Mouse (Mus musculus) kidney, postnatal 0 days (tissue): ENCODE data around the gene Lkaaear1. TPM values are rescaled to one million over a fixed set of nuclear protein-coding genes. Genes with fewer than 3 reads are reported as not detected.
A peak's percentile ranks its signal among the peaks of the same experiment; 100 is the strongest.

Source experiments
- ATAC-seq: fragments of 200-750 bp; cut with Nextera tagmentation; replicated peaks from 2 replicates; pipeline ENCODE4 v1.8.0; 2017; ENCODE audit warnings: low read depth, moderate number of reproducible peaks, moderate TSS enrichment, moderate library complexity; ENCODE audit not compliant: low FRiP score
- DNase-seq: peaks from one replicate; pipeline ENCODE4 v3.0.0-alpha.2; 2016; ENCODE audit warnings: low spot score
- H3K27ac ChIP-seq: fragments of 300-500 bp; sonication (generic); 2 replicates; pipeline ENCODE4 v1.5.1; 2014; ENCODE audit warnings: mild to moderate bottlenecking
- H3K27me3 ChIP-seq: fragments of 300-500 bp; sonication (generic); 2 replicates; pipeline ENCODE4 v1.6.1; 2014; ENCODE audit warnings: low read length, mixed read lengths; ENCODE audit not compliant: insufficient read depth
- H3K36me3 ChIP-seq: fragments of 300-500 bp; sonication (generic); 2 replicates; pipeline ENCODE4 v1.6.1; 2014; ENCODE audit warnings: low read length, mixed read lengths; ENCODE audit not compliant: insufficient read depth
- H3K4me1 ChIP-seq: fragments of 300-500 bp; sonication (generic); replicated peaks from 2 replicates; pipeline ENCODE4 v1.6.1; 2014; ENCODE audit warnings: antibody characterized with exemption, low read length, mixed read lengths; ENCODE audit not compliant: insufficient read depth
- H3K4me2 ChIP-seq: fragments of 300-500 bp; sonication (generic); 2 replicates; pipeline ENCODE4 v1.6.1; 2014; ENCODE audit warnings: mild to moderate bottlenecking, low read length, moderate library complexity, mixed read lengths
- H3K4me3 ChIP-seq: fragments of 300-500 bp; sonication (generic); replicated peaks from 2 replicates; pipeline ENCODE4 v1.5.1; 2014; ENCODE audit warnings: low read depth, low read length
- H3K9ac ChIP-seq: fragments of 300-500 bp; sonication (generic); 2 replicates; pipeline ENCODE4 v1.6.1; 2014; ENCODE audit warnings: low read depth, low read length
- H3K9me3 ChIP-seq: fragments of 300-500 bp; sonication (generic); replicated peaks from 2 replicates; pipeline ENCODE4 v1.6.1; 2016; ENCODE audit warnings: low read length, inconsistent platforms, mixed read lengths
- CTCF ChIP-seq: IDR thresholded peaks from 2 replicates; pipeline ENCODE4 v1.5.1; 2016; ENCODE audit warnings: antibody characterized with exemption, low read depth, mild to moderate bottlenecking, moderate library complexity
- WGBS: fragments of 180-500 bp; shearing (Covaris S2); extraction: QIAGEN DNeasy Blood & Tissue Kit; methylation state at CpG from one replicate; pipeline ENCODE4 v1.1.7; 2014; 5-methylcytosine and 5-hydroxymethylcytosine counted together
- polyA plus RNA-seq: library from polyadenylated mRNA; unstranded; fragments of >200 nt; fragmentation: Nextera tagmentation; extraction: Ambion mirVana; gene quantifications from 2 replicates; pipeline ENCODE4 v1.2.1, GENCODE M21; 2015

Gene Lkaaear1
- polyA plus RNA-seq, 1 experiment from 2014 or later: not detected

DNA sequence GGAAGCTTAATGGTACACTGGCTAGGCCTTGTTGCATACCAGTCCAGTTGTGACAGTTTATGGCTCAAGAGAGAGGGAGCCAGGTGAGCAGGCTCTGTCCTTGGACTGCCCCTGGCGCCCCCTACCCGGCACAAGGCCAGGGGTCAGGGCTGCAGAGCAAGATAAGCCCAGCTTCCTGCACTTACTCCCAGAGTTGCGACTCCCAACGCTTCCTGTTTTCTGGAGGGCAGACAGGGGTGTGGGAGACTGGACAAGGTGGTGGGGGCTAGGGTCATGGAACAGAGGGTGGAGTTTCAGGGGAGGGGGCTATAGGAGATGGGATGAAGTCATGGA lies 35.0 kb downstream of the Lkaaear1 start:
- Histone ChIP-seq H3K27ac (peak overlapping the region; percentile 74), H3K36me3 (no peaks in the 10 kb centered on the region), H3K27me3 (no peaks in the 10 kb centered on the region), H3K4me2 (no peak overlapping the region), H3K9me3 (no peaks in the 10 kb centered on the region), H3K9ac (no peak overlapping the region), H3K4me3 (no peak overlapping the region), H3K4me1 (no peaks in the 10 kb centered on the region)
- TF ChIP-seq CTCF: no peak
- peak; percentile 10; the same call in 1 of the 2 replicates for ATAC-seq
- DNase-seq: peak; percentile 32
- 14% methylated on average over 4 of the region's 4 CpGs for WGBS

DNA sequence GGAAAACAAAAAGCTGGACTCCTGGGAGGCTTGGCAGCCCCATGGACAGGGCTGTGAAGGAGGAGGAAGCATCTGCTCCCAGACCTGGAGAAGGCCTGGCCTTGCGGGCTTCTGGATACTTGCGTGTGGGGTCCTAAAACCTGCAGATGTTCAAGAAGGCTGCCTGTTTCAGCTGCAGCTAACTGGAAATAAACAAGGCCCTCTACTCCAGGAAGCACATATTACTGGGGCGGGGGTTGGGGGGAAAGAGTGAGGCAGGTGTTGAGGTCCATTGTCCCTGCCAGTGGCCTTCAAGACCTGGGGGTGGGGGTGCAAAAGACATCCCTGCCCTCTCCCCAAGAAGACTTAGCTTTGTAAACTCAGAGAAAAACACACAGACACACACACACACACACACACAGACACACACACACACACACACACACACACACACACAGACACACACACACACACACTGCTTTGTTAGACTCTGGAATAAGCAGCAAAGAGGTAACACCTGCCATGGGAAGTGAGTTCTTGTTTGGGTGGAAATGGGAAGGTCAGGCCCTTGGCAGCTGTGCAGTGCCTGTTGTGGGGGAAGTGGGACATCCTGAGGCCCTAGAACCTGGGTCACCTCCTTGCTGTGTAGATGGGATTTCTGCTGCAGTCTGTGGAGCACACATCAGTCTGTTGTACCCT lies 35.5 kb downstream of the Lkaaear1 start:
- H3K4me2 ChIP-seq: no peak overlapping the region
- ATAC-seq (no peak), DNase-seq (peak; percentile 22)
- H3K4me1 ChIP-seq: no peaks in the 10 kb centered on the region
- H3K9me3 ChIP-seq: no peaks in the 10 kb centered on the region
- WGBS: 77% methylated on average over 3 of the region's 3 CpGs
- H3K27ac ChIP-seq: peak overlapping the region; percentile 74
- H3K4me3 ChIP-seq: no peak overlapping the region
- TF ChIP-seq CTCF: no peak
- H3K9ac ChIP-seq: no peak overlapping the region
- H3K36me3 ChIP-seq: no peaks in the 10 kb centered on the region
- H3K27me3 ChIP-seq: no peaks in the 10 kb centered on the region

DNA sequence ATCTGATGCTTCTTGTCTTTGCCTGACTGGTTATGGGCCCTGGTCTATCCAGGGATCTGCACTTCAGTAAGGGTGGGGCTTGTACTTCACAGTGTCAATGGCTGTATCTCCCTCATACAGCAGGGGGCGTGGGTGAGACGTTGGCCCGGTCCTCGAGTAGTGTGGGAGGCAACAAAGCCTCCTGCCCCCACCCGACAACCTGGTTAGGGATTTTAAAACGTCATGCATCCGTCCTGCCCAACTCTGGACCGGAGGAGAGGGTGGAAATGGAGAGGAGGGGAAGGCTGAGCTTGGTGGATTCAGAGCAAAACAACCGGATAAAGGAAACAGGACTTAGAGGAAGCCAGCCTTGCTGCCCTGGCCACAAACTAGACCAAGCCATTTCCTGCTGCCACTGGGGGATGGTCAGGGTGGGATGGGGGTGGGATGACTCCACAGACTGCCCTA lies 38.6 kb downstream of the Lkaaear1 start:
- DNase-seq (peak; percentile 91), ATAC-seq (peak; percentile 86)
- Histone ChIP-seq H3K4me1 (no peaks in the 10 kb centered on the region), H3K27me3 (no peaks in the 10 kb centered on the region), H3K4me3 (no peak overlapping the region), H3K9ac (no peak overlapping the region), H3K4me2 (peak overlapping the region; percentile 16), H3K36me3 (peaks cover 10% of the 10 kb centered on the region; the same call in 1 of the 2 replicates), H3K9me3 (no peaks in the 10 kb centered on the region), H3K27ac (0 out of 2 replicates have a peak overlapping the region, but pooled peaks have one; percentile 2)
- peak; percentile 77 for TF ChIP-seq CTCF
- 4% methylated on average over 9 of the region's 9 CpGs for WGBS

DNA sequence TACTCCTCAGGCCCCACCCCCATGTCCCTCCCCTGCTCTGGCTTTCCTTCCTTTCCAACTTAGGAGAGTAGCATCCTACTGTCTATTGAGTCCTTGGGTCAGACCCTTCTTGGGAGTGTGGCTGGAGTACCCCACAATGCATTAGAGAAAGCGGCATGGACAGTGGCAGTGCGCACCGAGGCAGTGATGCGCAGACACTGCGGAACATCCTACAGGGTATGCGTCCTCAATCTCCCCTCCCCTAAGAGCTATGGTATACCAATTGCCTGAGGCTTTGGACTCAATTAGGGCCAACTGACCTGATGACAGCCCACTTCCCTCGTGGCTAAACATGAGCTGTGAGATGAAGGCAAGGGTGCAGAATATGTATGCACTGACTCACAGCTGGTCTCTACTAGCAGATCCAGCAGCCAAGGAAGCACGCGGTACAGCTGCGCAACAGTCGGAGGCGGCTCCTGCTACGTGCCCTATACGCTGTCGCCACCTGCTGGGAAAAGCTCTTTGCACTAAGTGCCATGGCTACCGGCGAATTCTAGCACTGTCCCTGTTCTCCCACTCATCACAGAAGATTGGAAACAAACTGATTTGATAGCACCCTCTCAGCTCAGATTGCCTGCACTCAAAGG lies 39.2 kb downstream of the Lkaaear1 start:
- Histone ChIP-seq H3K4me1 (no peaks in the 10 kb centered on the region), H3K27ac (0 out of 2 replicates have a peak overlapping the region, but pooled peaks have one; percentile 2), H3K9me3 (no peaks in the 10 kb centered on the region), H3K4me3 (no peak overlapping the region), H3K9ac (no peak overlapping the region), H3K27me3 (no peaks in the 10 kb centered on the region), H3K36me3 (peaks cover 12% of the 10 kb centered on the region; the same call in 1 of the 2 replicates), H3K4me2 (peak overlapping the region; percentile 16; the same call in 1 of the 2 replicates)
- no peak for TF ChIP-seq CTCF
- ATAC-seq (peak; percentile 34), DNase-seq (peak; percentile 69)
- WGBS: 42% methylated on average over 17 of the region's 17 CpGs

DNA sequence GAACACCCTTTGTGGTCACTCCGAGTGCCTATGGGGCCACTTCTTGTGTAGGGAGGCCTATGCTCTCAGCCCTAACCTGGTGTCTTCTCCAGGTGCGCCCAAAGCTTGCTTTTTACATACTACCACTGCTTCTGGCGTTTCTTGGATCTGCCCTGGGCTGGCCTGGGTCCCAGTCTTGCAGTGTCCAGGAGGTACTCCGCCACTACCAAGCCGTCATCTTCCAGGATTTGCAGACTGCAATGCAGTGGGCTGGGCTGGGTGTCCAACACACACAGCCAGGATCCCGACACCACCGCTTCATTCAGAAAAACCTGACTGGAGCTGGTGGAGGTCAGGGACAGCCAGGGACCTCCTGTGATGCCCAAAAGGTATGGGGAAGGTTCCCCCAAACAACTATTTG lies 39.7 kb downstream of the Lkaaear1 start:
- H3K9ac ChIP-seq: no peak overlapping the region
- DNase-seq (no peak), ATAC-seq (no peak)
- 85% methylated on average over 7 of the region's 7 CpGs for WGBS
- H3K4me3 ChIP-seq: no peak overlapping the region
- no peaks in the 10 kb centered on the region for H3K9me3 ChIP-seq
- H3K4me2 ChIP-seq: no peak overlapping the region
- H3K36me3 ChIP-seq: peaks cover 16% of the 10 kb centered on the region
- no peak overlapping the region for H3K27ac ChIP-seq
- H3K27me3 ChIP-seq: no peaks in the 10 kb centered on the region
- TF ChIP-seq CTCF: no peak
- no peaks in the 10 kb centered on the region for H3K4me1 ChIP-seq

DNA sequence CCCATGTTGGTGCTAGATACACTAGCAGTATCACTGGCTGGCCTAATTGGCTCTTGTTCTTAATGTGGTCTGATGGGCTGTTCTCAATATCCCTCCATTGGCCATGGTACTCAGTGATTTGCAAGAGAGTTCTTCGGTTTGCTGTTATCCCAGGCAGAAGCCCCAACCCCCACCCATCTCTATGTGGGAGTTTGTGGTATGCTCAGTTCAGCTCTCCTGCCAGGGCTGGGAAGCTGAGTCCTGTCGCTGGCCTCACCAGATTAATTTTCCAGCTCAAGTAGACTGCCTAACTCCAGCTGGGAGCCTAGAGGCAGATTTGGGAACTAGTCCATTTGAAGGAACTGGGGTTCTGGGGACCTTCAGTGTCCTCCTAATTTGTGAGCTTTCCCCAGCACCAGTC lies 40.8 kb downstream of the Lkaaear1 start:
- Histone ChIP-seq H3K4me3 (no peak overlapping the region), H3K4me1 (no peaks in the 10 kb centered on the region), H3K4me2 (no peak overlapping the region), H3K9me3 (no peaks in the 10 kb centered on the region), H3K36me3 (peaks cover 27% of the 10 kb centered on the region), H3K9ac (no peak overlapping the region), H3K27ac (no peak overlapping the region), H3K27me3 (no peaks in the 10 kb centered on the region)
- WGBS: 39% methylated on average over 2 of the region's 2 CpGs
- ATAC-seq (no peak), DNase-seq (peak; percentile 33)
- no peak for TF ChIP-seq CTCF
